Mouse (Mus musculus) forebrain, postnatal 0 days (tissue): ENCODE data around the gene Hoxa5. TPM values are rescaled to one million over a fixed set of nuclear protein-coding genes. Genes with fewer than 3 reads are reported as not detected.

Experiments used
- ATAC-seq: fragments of 200-750 bp; cut with Nextera tagmentation; 2 replicates; pipeline ENCODE4 v1.8.0; 2017; ENCODE audit warnings: mild to moderate bottlenecking, moderate library complexity
- DNase-seq: peaks from one replicate; pipeline ENCODE4 v3.0.0-alpha.2; 2015
- H3K27ac ChIP-seq: fragments of 300-500 bp; sonication (generic); 2 replicates; pipeline ENCODE4 v1.5.1; 2014; ENCODE audit warnings: low read depth, mild to moderate bottlenecking, antibody characterized with exemption, low read length, moderate library complexity, mixed read lengths
- H3K27me3 ChIP-seq: fragments of 300-500 bp; sonication (generic); 2 replicates; pipeline ENCODE4 v1.6.1; 2014; ENCODE audit warnings: mild to moderate bottlenecking, low read length, mixed read lengths; ENCODE audit not compliant: insufficient read depth
- H3K36me3 ChIP-seq: fragments of 300-500 bp; sonication (generic); 2 replicates; pipeline ENCODE4 v1.6.1; 2014; ENCODE audit warnings: mild to moderate bottlenecking, moderate library complexity; ENCODE audit not compliant: insufficient read depth
- H3K4me1 ChIP-seq: fragments of 300-500 bp; sonication (generic); 2 replicates; pipeline ENCODE4 v1.6.1; 2014; ENCODE audit warnings: antibody characterized with exemption; ENCODE audit not compliant: insufficient read depth
- H3K4me2 ChIP-seq: fragments of 300-500 bp; sonication (generic); 2 replicates; pipeline ENCODE4 v1.6.1; 2014; ENCODE audit warnings: low read depth, mild to moderate bottlenecking, moderate library complexity
- H3K4me3 ChIP-seq: fragments of 300-500 bp; sonication (generic); 2 replicates; pipeline ENCODE4 v1.5.1; 2014; ENCODE audit warnings: low read depth, low read length, mixed read lengths
- H3K9ac ChIP-seq: fragments of 300-500 bp; sonication (generic); 2 replicates; pipeline ENCODE4 v1.6.1; 2014; ENCODE audit warnings: mild to moderate bottlenecking
- H3K9me3 ChIP-seq: fragments of 300-500 bp; sonication (generic); 2 replicates; pipeline ENCODE4 v1.6.1; 2016; ENCODE audit warnings: low read length
- CTCF ChIP-seq: sonication (generic); IDR thresholded peaks from 2 replicates; pipeline ENCODE4 v1.5.1; 2016; ENCODE audit warnings: antibody characterized with exemption, control low read depth, low read depth
- WGBS: fragments of 180-500 bp; shearing (Covaris S2); extraction: QIAGEN DNeasy Blood & Tissue Kit; methylation state at CpG from one replicate; pipeline ENCODE4 v1.1.7; 2014; 5-methylcytosine and 5-hydroxymethylcytosine counted together
- polyA plus RNA-seq: library from polyadenylated mRNA; unstranded; fragments of >200 nt; fragmentation: Nextera tagmentation; extraction: Ambion mirVana; gene quantifications from 2 replicates; pipeline ENCODE4 v1.2.1, GENCODE M21; 2015
- total RNA-seq: library from RNA; depleted of rRNA; stranded (reverse); fragments of >200 nt; gene quantifications from 2 replicates; pipeline ENCODE4 v1.2.3, GENCODE M21; 2014

Gene Hoxa5
- total and polyA plus RNA-seq, 2 experiments from 2014 or later: not detected

DNA sequence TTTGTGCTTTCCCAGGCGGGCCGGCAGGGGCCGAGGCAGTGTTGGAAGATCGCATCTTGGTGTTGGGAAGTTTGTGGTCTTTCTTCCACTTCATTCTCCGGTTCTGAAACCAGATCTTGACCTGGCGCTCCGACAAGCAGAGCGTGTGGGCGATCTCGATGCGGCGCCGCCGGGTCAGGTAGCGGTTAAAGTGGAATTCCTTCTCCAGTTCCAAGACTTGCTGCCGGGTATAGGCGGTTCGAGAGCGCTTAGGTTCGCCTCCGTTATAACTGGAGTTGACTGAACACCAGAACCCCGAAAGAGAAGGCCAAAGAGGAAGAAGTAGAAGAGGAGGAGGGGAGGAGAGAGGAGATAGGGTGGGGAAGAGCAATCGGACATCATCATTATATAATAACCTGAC, 14.0 kb downstream of the Hoxa5 start:
- no peak overlapping the region for H3K9ac ChIP-seq
- WGBS: under 1% methylated on average over 23 of the region's 23 CpGs

DNA sequence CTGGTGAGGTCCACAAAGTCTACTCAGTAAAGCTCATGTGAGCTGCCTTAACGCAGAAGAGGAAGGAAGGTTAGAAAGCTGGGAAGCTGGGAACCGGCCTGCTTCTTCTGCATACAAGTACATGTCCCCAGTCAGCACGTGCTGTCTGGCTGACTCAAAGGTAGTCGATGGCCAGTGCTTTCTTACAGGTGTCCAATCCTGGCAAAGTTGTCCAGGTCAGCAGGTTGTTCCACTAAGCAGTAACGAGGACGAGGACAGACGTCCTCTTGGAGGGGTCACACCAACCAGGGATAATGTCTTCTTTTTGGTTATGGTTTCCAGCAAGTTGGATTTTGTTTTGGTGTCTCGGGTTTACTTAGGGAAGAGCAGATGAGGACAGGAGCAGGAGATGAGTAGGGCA, 14.5 kb downstream of the Hoxa5 start:
- TF ChIP-seq CTCF: no peak
- Histone ChIP-seq H3K4me2 (no peak overlapping the region), H3K36me3 (no peaks in the 10 kb centered on the region), H3K9me3 (no peaks in the 10 kb centered on the region), H3K27ac (no peak overlapping the region), H3K4me3 (no peak overlapping the region), H3K4me1 (no peaks in the 10 kb centered on the region), H3K9ac (no peak overlapping the region), H3K27me3 (peaks cover 99% of the 10 kb centered on the region)
- ATAC-seq: no peak
- 3% methylated on average over 8 of the region's 8 CpGs for WGBS
- no peak for DNase-seq

More for the DNA sequence above, 14.0 kb downstream of the Hoxa5 start:
- no peak for TF ChIP-seq CTCF
- DNase-seq (no peak), ATAC-seq (no peak)
- no peak overlapping the region for H3K4me3 ChIP-seq
- H3K36me3 ChIP-seq: no peaks in the 10 kb centered on the region
- no peaks in the 10 kb centered on the region for H3K9me3 ChIP-seq
- no peak overlapping the region for H3K4me2 ChIP-seq
- H3K27me3 ChIP-seq: peaks cover 99% of the 10 kb centered on the region
- no peak overlapping the region for H3K27ac ChIP-seq
- H3K4me1 ChIP-seq: no peaks in the 10 kb centered on the region

DNA sequence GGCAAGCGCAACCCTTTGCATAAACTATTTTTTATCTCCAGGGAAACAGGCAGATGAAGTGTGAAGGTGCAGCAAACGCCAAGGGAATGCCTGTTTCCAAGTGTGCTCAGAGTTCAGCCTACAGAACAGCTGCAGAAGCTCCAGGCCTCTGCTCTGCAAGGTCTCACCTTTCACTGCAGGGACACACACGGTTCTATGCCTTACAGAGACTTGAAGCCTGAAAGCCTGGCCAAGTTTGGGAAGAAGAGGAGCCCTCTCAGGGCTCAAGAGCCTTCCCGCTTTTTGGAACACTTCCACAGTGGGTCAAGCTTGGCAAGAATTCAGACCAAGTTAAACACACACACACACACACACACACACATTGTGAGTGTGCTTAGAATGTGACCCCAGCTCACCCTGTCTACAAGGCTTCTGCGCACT, 15.2 kb downstream of the Hoxa5 start:
- ATAC-seq: no peak
- no peak for DNase-seq

DNA sequence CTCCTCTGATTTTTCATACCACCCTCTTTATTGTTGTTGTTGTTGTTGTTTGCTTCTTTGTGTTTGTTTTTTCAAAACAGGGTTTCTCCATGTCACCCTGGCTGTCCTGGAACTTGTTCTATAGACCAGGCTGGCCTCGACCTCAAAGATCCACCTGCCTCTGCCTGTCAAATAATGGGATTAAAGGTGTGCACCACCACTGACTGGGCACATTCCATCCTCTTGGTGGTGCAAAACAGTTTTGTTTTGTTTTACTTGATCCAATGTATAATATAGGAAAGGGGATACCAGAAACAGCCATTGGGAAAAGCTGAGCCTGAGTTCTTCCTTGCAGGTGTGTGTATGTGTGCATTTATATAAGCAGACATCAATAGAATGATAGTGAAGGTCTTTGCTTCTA, 17.9 kb downstream of the Hoxa5 start:
- TF ChIP-seq CTCF: no peak
- ATAC-seq: no peak
- DNase-seq: no peak
- H3K4me1 ChIP-seq: no peaks in the 10 kb centered on the region
- H3K27ac ChIP-seq: no peak overlapping the region
- no peaks in the 10 kb centered on the region for H3K36me3 ChIP-seq
- H3K9me3 ChIP-seq: no peaks in the 10 kb centered on the region
- no peak overlapping the region for H3K4me2 ChIP-seq
- H3K9ac ChIP-seq: no peak overlapping the region
- 5% methylated on average over 1 of the region's 1 CpGs for WGBS
- no peak overlapping the region for H3K4me3 ChIP-seq
- H3K27me3 ChIP-seq: peaks cover 100% of the 10 kb centered on the region

More for the DNA sequence above, 15.2 kb downstream of the Hoxa5 start:
- Histone ChIP-seq H3K4me2 (no peak overlapping the region), H3K4me1 (no peaks in the 10 kb centered on the region), H3K36me3 (no peaks in the 10 kb centered on the region), H3K9ac (no peak overlapping the region), H3K4me3 (no peak overlapping the region), H3K27ac (no peak overlapping the region), H3K27me3 (peaks cover 99% of the 10 kb centered on the region), H3K9me3 (no peaks in the 10 kb centered on the region)
- WGBS: 5% methylated on average over 5 of the region's 5 CpGs
- no peak for TF ChIP-seq CTCF

DNA sequence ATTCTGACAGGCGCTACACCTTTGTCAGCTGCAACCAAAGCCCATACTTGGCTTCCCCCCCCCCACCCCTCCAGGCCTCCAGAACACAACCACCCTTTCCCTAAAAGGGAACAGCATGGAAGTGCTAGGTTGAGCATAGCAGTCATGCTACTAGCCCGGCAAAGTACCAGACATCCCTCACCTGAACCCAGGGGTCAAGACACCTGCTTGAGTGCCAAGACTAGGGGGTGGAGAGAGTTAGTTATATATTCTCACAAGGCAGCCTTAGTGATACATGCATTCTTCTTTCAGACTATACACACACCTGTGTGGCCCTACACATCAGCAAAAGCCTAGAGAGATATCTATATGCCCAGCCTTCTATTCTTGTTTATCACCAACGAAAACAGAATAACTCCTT, 18.6 kb downstream of the Hoxa5 start:
- no peaks in the 10 kb centered on the region for H3K36me3 ChIP-seq
- no peak overlapping the region for H3K27ac ChIP-seq
- 11% methylated on average over 3 of the region's 3 CpGs for WGBS
- no peak for DNase-seq
- no peak overlapping the region for H3K4me3 ChIP-seq
- no peaks in the 10 kb centered on the region for H3K4me1 ChIP-seq
- no peak for TF ChIP-seq CTCF
- H3K9me3 ChIP-seq: no peaks in the 10 kb centered on the region
- no peak overlapping the region for H3K4me2 ChIP-seq
- peaks cover 100% of the 10 kb centered on the region for H3K27me3 ChIP-seq
- H3K9ac ChIP-seq: no peak overlapping the region
- no peak for ATAC-seq

DNA sequence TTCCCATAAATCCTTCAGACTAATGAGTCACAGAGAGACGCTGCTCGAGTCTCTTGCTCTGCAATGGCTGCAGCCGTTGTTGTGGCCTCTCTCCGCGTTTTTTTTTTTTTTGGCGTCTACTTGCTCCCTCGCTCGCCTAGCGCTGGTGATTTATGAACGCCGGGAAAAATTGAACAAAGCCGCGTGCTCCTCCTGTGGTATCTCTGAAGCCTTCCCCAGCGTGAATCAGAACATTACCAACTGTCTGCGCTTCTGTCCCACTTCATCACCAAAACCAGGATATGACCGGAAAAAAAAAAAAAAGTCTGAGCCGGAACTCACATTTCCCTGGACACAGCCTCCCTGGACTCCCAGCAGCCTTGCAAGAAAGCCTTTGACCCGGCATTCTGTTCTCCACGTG, 19.2 kb downstream of the Hoxa5 start:
- Histone ChIP-seq H3K27ac (no peak overlapping the region), H3K9me3 (no peaks in the 10 kb centered on the region), H3K36me3 (no peaks in the 10 kb centered on the region), H3K4me3 (no peak overlapping the region), H3K4me2 (no peak overlapping the region), H3K27me3 (peaks cover 100% of the 10 kb centered on the region), H3K9ac (no peak overlapping the region), H3K4me1 (no peaks in the 10 kb centered on the region)
- ATAC-seq (no peak), DNase-seq (no peak)
- no peak for TF ChIP-seq CTCF
- WGBS: 1% methylated on average over 19 of the region's 19 CpGs

DNA sequence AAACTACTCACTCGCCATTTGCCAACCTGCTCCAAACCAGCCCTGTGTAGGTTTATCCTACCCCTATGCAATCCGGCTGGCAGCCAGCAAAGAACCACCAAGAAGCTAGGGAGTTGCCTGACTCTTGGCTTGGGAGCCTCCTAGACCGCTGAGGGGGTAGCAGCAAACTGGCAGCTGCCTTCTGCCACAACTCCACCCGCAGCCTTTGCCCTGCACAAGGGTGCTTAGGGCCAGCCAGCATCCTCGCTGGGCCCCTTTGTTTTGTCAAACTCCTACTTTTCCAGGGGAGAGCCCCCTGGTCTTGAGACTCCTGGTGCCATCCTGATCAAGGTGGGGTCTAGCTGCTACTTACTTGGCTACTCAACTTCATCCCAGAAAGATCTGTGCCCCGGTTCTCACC, 19.7 kb downstream of the Hoxa5 start:
- no peaks in the 10 kb centered on the region for H3K9me3 ChIP-seq
- WGBS: 1% methylated on average over 6 of the region's 6 CpGs
- H3K4me2 ChIP-seq: no peak overlapping the region
- H3K4me3 ChIP-seq: no peak overlapping the region
- DNase-seq (no peak), ATAC-seq (no peak)
- H3K27ac ChIP-seq: no peak overlapping the region
- H3K36me3 ChIP-seq: no peaks in the 10 kb centered on the region
- H3K27me3 ChIP-seq: peaks cover 100% of the 10 kb centered on the region
- H3K9ac ChIP-seq: no peak overlapping the region
- H3K4me1 ChIP-seq: no peaks in the 10 kb centered on the region
- TF ChIP-seq CTCF: no peak
